Mouse (Mus musculus) kidney, postnatal 4 days (tissue): ENCODE measurements around the gene Nudt2.

Experiments
- DNase-seq, 2 experiments: peaks; one replicate each; pipeline ENCODE4 v3.0.0; 2021; ENCODE audit warnings: mixed read lengths in 2 of 2

The Nudt2 gene

DNA sequence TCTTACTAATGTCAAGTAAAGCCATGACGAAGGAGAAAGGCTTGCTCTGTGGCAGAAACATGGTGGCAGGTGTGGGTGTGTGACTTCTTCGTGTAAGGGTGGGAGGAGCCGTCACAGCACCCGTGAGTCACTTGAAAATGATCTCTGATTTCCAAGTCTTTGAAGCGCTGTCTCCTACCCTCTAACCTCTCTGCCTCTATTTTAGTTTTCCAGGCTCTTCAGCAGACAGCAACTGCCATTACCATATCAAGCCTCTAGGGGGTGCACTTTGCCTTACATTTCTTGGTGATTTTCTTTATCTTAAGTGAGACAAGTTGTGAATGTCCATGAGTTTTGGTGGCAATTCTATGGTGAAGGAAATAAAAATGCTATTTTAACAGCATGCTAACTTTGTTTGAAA, 57.8 kb downstream of the Nudt2 start:
- peak; percentile 62 to 66 for DNase-seq

DNA sequence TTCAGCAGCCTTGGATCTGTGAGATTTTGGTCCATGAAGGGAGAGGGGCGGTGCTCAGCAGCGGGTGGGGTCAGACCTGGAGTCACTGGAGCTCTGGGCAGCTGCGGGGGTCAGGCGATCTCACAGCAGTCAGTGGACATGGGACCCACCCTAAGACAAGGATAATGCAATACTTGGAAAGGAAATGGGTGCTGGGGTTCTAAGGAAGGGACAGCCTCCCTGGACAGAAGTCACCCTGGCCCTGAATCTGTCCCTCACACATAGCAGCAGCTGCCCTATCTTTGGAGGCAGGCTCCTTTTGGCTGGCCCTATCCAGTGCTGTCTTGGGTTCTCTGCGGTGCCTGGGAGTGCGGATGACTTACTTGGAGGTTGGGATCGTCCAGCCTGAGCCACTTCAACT, 58.9 kb downstream of the Nudt2 start:
- DNase-seq: no peak

DNA sequence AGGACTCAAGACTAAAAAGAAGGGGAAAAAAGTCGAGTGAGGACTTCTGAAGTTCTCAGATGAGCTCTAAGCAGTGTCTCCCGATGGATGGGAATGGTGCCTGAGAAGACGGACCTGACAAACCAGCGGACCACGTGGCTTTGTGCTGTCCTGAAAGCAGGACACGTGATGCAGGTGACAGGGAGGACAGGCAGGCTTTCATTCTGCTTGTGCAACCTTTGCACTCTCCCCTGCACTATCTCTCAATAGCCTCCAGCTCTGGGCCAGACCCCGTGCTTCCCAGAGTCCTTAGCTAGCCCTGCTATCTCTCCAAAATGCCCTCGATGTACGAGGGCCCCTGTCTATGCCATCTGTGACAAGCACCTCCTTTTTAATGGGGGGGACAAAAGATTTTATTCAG, 59.9 kb downstream of the Nudt2 start:
- DNase-seq: no peak

DNA sequence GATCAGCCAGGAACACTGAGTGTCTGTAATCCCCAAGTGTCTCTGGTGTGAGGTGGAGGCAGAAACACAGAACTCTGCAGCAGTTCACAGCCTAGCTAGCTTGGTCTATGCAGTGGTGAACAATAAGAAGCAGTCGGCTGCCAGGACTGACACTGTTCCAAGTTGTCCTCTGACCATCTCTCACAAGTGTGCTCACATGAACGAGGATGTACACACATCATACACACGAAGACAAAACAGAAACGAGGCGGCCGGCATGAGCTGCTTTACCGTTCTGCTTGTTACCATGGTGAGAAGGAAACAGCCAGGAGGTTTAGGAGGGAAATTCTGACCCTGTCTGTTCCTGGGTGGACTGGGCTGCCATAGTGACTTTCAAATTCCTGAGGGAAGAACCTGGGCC, 61.6 kb downstream of the Nudt2 start:
- no peak for DNase-seq

DNA sequence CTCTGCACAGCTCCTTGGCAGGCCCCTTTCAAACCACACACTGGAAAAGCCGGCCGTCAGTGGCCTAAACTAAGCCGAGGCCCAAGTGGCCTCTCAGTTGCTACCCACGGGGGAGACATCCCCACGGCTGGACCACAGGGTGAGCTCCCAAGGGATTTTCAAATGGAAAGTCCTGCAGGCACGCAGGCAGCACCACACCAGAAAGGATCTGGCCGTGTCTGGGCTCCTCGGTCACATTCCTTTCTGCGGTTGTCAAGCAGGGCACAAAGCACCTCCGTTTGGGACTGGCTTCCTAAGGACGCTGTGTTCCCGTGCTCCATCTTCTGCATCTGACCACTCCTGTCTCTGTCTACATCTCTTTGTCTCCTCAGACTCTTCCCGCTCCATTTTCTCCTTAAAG, 62.1 kb downstream of the Nudt2 start:
- no peak for DNase-seq

DNA sequence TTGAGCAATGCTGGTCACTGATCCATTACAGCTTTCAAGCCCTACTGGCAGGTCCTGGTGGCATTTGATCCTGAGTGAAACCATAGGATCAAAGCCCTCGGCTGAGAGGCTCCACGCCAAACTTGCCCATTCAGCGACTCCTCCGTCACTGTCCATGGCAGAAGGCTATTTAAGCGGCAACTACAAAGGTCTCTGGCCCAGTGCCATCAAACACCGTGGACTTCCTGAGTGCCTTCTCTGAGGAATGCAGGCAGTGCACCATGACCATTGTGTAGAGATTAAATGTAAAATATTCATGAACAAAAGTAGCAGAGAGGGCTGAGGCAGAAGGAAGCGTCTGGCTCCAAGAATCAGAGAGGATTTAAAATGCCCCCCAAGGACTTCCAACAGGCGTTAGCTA, 63.0 kb downstream of the Nudt2 start:
- DNase-seq: peak; percentile 73 to 78
